Mouse (Mus musculus) brain, embryonic 14.5 days (tissue): ENCODE measurements around the gene Lingo1.

Experiments
- CTCF ChIP-seq: fragments of 200-500 bp; IDR thresholded peaks from 2 replicates; pipeline ENCODE4 v1.5.1; 2012; ENCODE audit warnings: inconsistent platforms, mild to moderate bottlenecking, moderate library complexity, borderline replicate concordance; ENCODE audit not compliant: insufficient read depth, insufficient read length; ENCODE audit errors: extremely low read depth
- POLR2A ChIP-seq: fragments of 200-500 bp; IDR thresholded peaks from 2 replicates; pipeline ENCODE4 v1.6.1; 2012; ENCODE audit warnings: mild to moderate bottlenecking, inconsistent platforms, borderline replicate concordance; ENCODE audit not compliant: poor library complexity, insufficient read depth, insufficient read length, severe bottlenecking; ENCODE audit errors: extremely low read depth

DNA sequence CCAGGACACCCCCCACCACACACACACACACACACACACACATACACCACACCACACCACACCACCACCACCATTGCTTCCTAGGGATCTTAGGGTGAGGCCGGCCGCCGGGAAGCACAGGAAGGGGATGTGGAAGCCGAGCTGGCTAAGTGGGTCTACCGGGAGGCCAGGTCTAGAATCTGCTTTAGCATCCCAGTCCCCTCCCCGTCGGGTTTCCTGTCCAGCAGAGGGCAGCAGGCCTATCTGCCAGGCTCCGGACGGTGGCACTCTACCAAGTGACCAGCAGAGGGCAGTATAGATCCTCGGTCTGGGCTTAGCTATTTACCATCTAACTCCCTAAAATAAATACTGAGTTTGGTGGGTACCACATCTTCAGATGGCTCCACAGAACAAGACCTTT is 160.1 kb downstream of the Lingo1 start:
- TF ChIP-seq CTCF (peak; percentile 100), POLR2A (no peak)
